Mouse (Mus musculus) stomach, embryonic 14.5 days (tissue): ENCODE results near the gene Chchd2. TPM values are rescaled to one million over a fixed set of nuclear protein-coding genes. Genes with fewer than 3 reads are reported as not detected.

ENCODE experiments used
- ATAC-seq: fragments of 200-750 bp; cut with Nextera tagmentation; 2 replicates; pipeline ENCODE4 v1.8.0; 2017; ENCODE audit warnings: low read depth, moderate TSS enrichment; ENCODE audit not compliant: insufficient number of reproducible peaks, insufficient read depth, low FRiP score
- H3K27ac ChIP-seq: fragments of 300-500 bp; sonication (generic); 2 replicates; pipeline ENCODE4 v1.5.1; 2014; ENCODE audit warnings: mild to moderate bottlenecking, low read length, moderate library complexity, mixed read lengths
- H3K27me3 ChIP-seq: fragments of 300-500 bp; sonication (generic); 2 replicates; pipeline ENCODE4 v1.6.1; 2014; ENCODE audit warnings: low read length, control low read depth, mixed read lengths; ENCODE audit not compliant: control insufficient read depth, insufficient read depth
- H3K36me3 ChIP-seq: fragments of 300-500 bp; sonication (generic); 2 replicates; pipeline ENCODE4 v1.6.1; 2014; ENCODE audit warnings: mild to moderate bottlenecking, control low read depth, low read length, moderate library complexity, mixed read lengths; ENCODE audit not compliant: control insufficient read depth, insufficient read depth
- H3K4me1 ChIP-seq: fragments of 300-500 bp; sonication (generic); 2 replicates; pipeline ENCODE4 v1.6.1; 2014; ENCODE audit warnings: low read length, control low read depth, mixed read lengths; ENCODE audit not compliant: control insufficient read depth, insufficient read depth
- H3K4me2 ChIP-seq: fragments of 300-500 bp; sonication (generic); replicated peaks from 2 replicates; pipeline ENCODE4 v1.6.1; 2014; ENCODE audit warnings: low read depth, low read length, control low read depth
- H3K4me3 ChIP-seq: fragments of 300-500 bp; sonication (generic); 2 replicates; pipeline ENCODE4 v1.5.1; 2014; ENCODE audit warnings: low read depth, low read length, control low read depth
- H3K9ac ChIP-seq: fragments of 300-500 bp; sonication (generic); replicated peaks from 2 replicates; pipeline ENCODE4 v1.6.1; 2014; ENCODE audit warnings: low read depth, mild to moderate bottlenecking, control low read depth, low read length, moderate library complexity, mixed read lengths
- H3K9me3 ChIP-seq: fragments of 300-500 bp; sonication (generic); 2 replicates; pipeline ENCODE4 v1.6.1; 2016; ENCODE audit warnings: low read depth, low read length, control low read depth; ENCODE audit not compliant: control insufficient read depth
- WGBS: fragments of 180-500 bp; shearing (Covaris S2); extraction: QIAGEN DNeasy Blood & Tissue Kit; methylation state at CpG from one replicate; pipeline ENCODE4 v1.1.7; 2014; 5-methylcytosine and 5-hydroxymethylcytosine counted together
- polyA plus RNA-seq: library from polyadenylated mRNA; unstranded; fragments of >200 nt; fragmentation: Nextera tagmentation; extraction: Ambion mirVana; gene quantifications from 2 replicates; pipeline ENCODE4 v1.2.1, GENCODE M21; 2014

Gene Chchd2
- polyA plus RNA-seq, 1 experiment from 2014 or later = 869 TPM

DNA sequence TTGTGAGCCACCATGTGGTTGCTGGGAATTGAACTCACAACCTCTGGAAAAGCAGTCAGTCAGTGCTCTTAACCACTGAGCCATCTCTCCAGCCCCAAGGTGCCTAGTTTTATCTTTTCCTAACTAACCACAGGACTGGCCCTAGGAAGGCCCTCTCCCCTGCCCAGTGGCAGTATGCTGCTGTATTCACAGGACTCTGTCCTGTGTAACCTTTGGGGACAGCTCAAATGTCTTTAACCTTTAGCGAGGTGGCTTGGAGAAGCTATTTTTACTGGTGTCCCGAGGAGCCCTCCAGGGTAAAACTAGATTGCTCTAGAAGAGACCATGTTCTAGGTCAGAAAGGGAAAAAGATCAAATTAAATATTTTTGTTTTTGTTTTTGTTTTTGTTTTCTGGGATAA, 16.0 kb downstream of the Chchd2 start:
- Histone ChIP-seq H3K4me2 (no peak overlapping the region), H3K27me3 (no peaks in the 10 kb centered on the region), H3K36me3 (no peaks in the 10 kb centered on the region), H3K4me3 (no peak overlapping the region), H3K9me3 (no peaks in the 10 kb centered on the region), H3K9ac (no peak overlapping the region), H3K27ac (no peak overlapping the region), H3K4me1 (no peaks in the 10 kb centered on the region)
- ATAC-seq = no peak
- 77% methylated on average over 2 of the region's 2 CpGs for WGBS

GRCm38 (mm10) chr5:129869238-129869995, 17.9 kb downstream of the Chchd2 start:
- H3K9me3 ChIP-seq = no peaks in the 10 kb centered on the region
- 86% methylated on average over 19 of the region's 19 CpGs for WGBS
- H3K36me3 ChIP-seq = no peaks in the 10 kb centered on the region
- H3K27me3 ChIP-seq = no peaks in the 10 kb centered on the region
- no peak overlapping the region for H3K27ac ChIP-seq
- H3K4me3 ChIP-seq = no peak overlapping the region
- ATAC-seq = no peak
- H3K4me2 ChIP-seq = no peak overlapping the region
- H3K4me1 ChIP-seq = no peaks in the 10 kb centered on the region
- H3K9ac ChIP-seq = no peak overlapping the region

DNA sequence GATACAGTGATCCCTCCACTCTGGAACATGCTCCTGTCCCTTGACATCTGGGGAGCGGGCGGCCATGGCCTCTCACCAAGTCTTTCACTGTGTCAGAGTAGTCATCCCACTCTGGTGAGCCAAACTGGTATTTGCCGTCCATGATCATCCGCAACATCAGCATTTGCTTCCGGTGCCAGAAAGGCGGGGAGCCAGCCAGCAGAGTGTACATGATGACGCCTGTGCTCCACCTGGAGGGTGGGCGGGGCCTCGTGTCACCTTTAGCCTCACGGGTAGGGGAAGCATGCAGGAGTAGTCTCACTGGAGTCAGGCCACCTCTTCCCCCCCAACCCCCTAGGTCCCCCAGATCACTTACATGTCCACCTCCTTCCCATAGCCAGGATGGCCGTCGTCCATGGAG, 21.4 kb downstream of the Chchd2 start:
- WGBS = 78% methylated on average over 12 of the region's 12 CpGs
- no peak for ATAC-seq
- H3K4me3 ChIP-seq = no peak overlapping the region

DNA sequence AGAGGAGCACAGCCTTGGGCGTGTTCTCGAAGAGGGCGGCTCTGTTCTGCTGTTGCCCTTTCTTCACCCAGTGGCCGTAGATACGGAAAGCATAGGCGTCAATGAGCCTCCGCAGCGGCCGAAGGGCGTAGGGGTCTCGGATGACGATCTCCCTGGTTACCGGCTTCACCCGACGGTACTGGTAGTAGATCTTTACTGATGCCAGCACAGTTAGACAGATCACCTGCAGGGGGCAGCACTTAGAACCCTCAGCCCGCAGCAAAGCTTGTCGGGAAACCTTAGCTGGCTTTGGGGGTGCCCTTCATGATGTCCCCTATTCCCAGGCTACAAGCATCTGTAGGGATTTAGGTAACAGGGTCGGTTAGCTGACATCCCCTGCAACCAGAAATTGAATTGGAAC, 22.8 kb downstream of the Chchd2 start:
- Histone ChIP-seq H3K36me3 (no peaks in the 10 kb centered on the region), H3K9me3 (no peaks in the 10 kb centered on the region), H3K4me3 (no peak overlapping the region), H3K4me2 (no peak overlapping the region), H3K4me1 (no peaks in the 10 kb centered on the region), H3K9ac (no peak overlapping the region), H3K27me3 (no peaks in the 10 kb centered on the region), H3K27ac (no peak overlapping the region)
- WGBS = 14% methylated on average over 18 of the region's 18 CpGs
- ATAC-seq = no peak

More for the DNA sequence above, 21.4 kb downstream of the Chchd2 start:
- Histone ChIP-seq H3K4me2 (no peak overlapping the region), H3K27me3 (no peaks in the 10 kb centered on the region), H3K4me1 (no peaks in the 10 kb centered on the region), H3K9me3 (no peaks in the 10 kb centered on the region), H3K9ac (no peak overlapping the region), H3K27ac (no peak overlapping the region), H3K36me3 (no peaks in the 10 kb centered on the region)

DNA sequence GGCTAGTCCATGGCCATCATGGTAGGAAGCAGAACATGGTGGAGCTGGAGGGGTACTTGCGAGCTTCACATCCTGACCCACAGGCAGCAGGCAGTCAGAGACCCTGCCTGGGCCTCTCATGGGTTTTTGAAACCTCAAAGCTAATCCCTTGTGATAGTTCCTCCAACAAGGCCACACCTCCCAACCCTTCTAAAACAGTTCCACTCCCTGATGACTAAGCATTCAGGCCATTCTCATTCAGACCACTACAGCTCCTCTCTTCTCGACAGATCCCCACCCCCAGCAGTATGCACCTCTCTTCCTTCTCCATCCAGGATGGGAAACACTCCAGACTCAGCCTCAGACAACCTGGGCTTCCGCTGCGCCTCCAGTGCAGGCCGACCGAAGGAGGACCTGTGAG, 24.9 kb downstream of the Chchd2 start:
- Histone ChIP-seq H3K27me3 (no peaks in the 10 kb centered on the region), H3K9me3 (no peaks in the 10 kb centered on the region), H3K27ac (no peak overlapping the region), H3K4me2 (no peak overlapping the region), H3K4me3 (no peak overlapping the region), H3K9ac (no peak overlapping the region), H3K36me3 (peaks cover 11% of the 10 kb centered on the region), H3K4me1 (no peaks in the 10 kb centered on the region)
- 95% methylated on average over 6 of the region's 6 CpGs for WGBS
- ATAC-seq = no peak

- 85% methylated on average over 5 of the region's 5 CpGs for WGBS
- no peak overlapping the region for H3K27ac ChIP-seq
- H3K4me1 ChIP-seq = no peaks in the 10 kb centered on the region
- no peak overlapping the region for H3K4me3 ChIP-seq
- H3K9ac ChIP-seq = no peak overlapping the region
- no peaks in the 10 kb centered on the region for H3K27me3 ChIP-seq
- no peaks in the 10 kb centered on the region for H3K9me3 ChIP-seq
- ATAC-seq = no peak
- H3K4me2 ChIP-seq = no peak overlapping the region
- peaks cover 15% of the 10 kb centered on the region for H3K36me3 ChIP-seq
These were observed 30.9 kb downstream of the Chchd2 start for GRCm38 (mm10) chr5:129856414-129856813.

DNA sequence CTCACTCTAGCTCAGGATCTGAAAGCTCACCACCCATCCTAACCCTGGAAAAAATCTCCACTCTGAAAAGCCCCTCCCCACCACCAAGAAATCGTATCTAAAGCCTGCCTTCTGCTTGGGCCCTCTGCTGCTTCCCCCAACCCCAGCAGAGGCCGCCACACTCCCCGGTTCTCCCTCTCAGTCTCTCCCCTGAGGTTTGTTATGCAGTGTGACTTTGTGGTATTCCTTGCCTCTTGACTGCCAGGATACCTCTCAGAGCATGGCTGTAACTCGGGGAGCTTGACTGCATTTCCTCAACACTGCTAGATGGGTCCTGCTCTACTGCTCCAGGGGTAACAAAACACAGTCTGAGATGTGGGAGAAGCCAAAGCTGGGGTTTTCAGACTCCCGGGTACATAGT, 32.1 kb downstream of the Chchd2 start:
- Histone ChIP-seq H3K36me3 (peaks cover 15% of the 10 kb centered on the region), H3K4me1 (no peaks in the 10 kb centered on the region), H3K9ac (no peak overlapping the region), H3K27me3 (no peaks in the 10 kb centered on the region), H3K27ac (no peak overlapping the region), H3K4me3 (no peak overlapping the region), H3K9me3 (no peaks in the 10 kb centered on the region), H3K4me2 (no peak overlapping the region)
- no peak for ATAC-seq
- 57% methylated on average over 5 of the region's 5 CpGs for WGBS

- no peak for ATAC-seq
- 50% methylated on average over 8 of the region's 8 CpGs for WGBS
- Histone ChIP-seq H3K27me3 (no peaks in the 10 kb centered on the region), H3K4me1 (no peaks in the 10 kb centered on the region), H3K36me3 (peaks cover 18% of the 10 kb centered on the region), H3K27ac (no peak overlapping the region), H3K9me3 (no peaks in the 10 kb centered on the region), H3K4me3 (peak overlapping the region; percentile 66), H3K9ac (peak overlapping the region; percentile 57), H3K4me2 (peak overlapping the region; percentile 42)
These were observed 39.8 kb downstream of the Chchd2 start for GRCm38 (mm10) chr5:129847558-129847820.
